Mouse (Mus musculus): ENCODE results near the gene Gba. TPM values are rescaled to one million over a fixed set of nuclear protein-coding genes. Genes with fewer than 3 reads are reported as not detected.
A peak's percentile ranks its signal among the peaks of the same experiment; 100 is the strongest.
"Not testable (repeated sequence)": the region's sequence is repeated elsewhere in the genome, so short reads cannot be mapped to it uniquely, and the experiment has no call there.

Gene Gba
- total and polyA plus RNA-seq, 3 experiments: 49.1 to 55.0 TPM; not detected in 1

DNA sequence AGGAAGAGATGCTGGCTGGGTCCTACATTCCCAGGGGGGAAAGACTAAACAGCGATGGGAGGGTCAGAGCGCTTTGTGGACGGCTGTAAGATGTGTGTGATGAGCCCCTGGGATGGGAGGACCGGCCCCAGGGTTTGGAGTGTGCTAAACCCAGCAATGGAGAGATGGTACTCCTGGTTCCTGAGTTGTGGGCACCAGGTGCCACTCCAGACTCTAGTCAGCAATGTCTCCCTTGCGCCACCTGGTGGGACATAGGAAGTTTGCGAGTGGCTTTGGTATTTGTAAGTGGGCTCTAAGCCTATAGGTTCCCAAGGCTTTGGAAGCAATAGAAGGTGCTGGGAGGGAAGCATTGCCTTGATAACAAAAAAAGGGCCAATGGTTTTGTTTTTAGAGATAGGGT lies 13.1 kb downstream of the Gba start (continued):
- TF ChIP-seq TCF12 (IDR thresholded peaks at IDR 0.05; ENCODE audit: low read depth, low read length): 0 out of 2 replicates have a peak, but pooled peaks have one; percentile 10

- H3K27ac ChIP-seq (ENCODE audit: control insufficient read depth, low read depth, low read length); H3K9ac ChIP-seq (ENCODE audit: control insufficient read depth, low read depth, low read length, poor library complexity, severe bottlenecking); H3K27me3 ChIP-seq (ENCODE audit: control insufficient read depth in 1 of 2, insufficient read depth in 2 of 2, low read length in 2 of 2); H3K9me3 ChIP-seq (replicated peaks; ENCODE audit: insufficient read depth, low read length); DNase-seq (ENCODE audit: low read depth, low spot score); H3K4me3 ChIP-seq (ENCODE audit: control insufficient read depth in 1 of 2, insufficient read depth in 1 of 2, low read depth in 2 of 2, low read length in 2 of 2): not testable (repeated sequence)
- Histone ChIP-seq H3K4me1 (ENCODE audit: control insufficient read depth in 1 of 2, insufficient read depth in 2 of 2, low read length in 2 of 2) (peaks cover 2 to 14% of the 10 kb centered on the region in 2 experiments; a peak in 3 of 4 replicates), H3K79me2 (ENCODE audit: control insufficient read depth, insufficient read depth, low read length, poor library complexity) (peaks cover 10% of the 10 kb centered on the region), H3K36me3 (ENCODE audit: control insufficient read depth in 1 of 2, insufficient read depth in 2 of 2, low read length in 2 of 2) (peaks cover 0 to 10% of the 10 kb centered on the region in 2 experiments; a peak in 2 of 4 replicates)
- peak; percentile 46; the same call in 1 of the 2 replicates for TF ChIP-seq ZNF384 (IDR thresholded peaks at IDR 0.05; ENCODE audit: low read depth, low read length)
Measured at GRCm38 (mm10) chr3:89216407-89216806, 13.7 kb downstream of the Gba start.

GRCm38 (mm10) chr3:89218271-89218670 lies 15.5 kb downstream of the Gba start:
- Histone ChIP-seq H3K36me3 (ENCODE audit: control insufficient read depth in 1 of 2, insufficient read depth in 2 of 2, low read length in 2 of 2) (peaks cover 0 to 5% of the 10 kb centered on the region in 2 experiments; a peak in 1 of 4 replicates), H3K4me3 (ENCODE audit: control insufficient read depth in 1 of 2, insufficient read depth in 1 of 2, low read depth in 2 of 2, low read length in 2 of 2) (no peak overlapping the region), H3K27ac (ENCODE audit: control insufficient read depth, low read depth, low read length) (no peak overlapping the region), H3K9me3 (replicated peaks; ENCODE audit: insufficient read depth, low read length) (no peaks in the 10 kb centered on the region), H3K79me2 (ENCODE audit: control insufficient read depth, insufficient read depth, low read length, poor library complexity) (peaks cover 4% of the 10 kb centered on the region), H3K27me3 (ENCODE audit: control insufficient read depth in 1 of 2, insufficient read depth in 2 of 2, low read length in 2 of 2) (no peaks in the 10 kb centered on the region), H3K4me1 (ENCODE audit: control insufficient read depth in 1 of 2, insufficient read depth in 2 of 2, low read length in 2 of 2) (peaks cover 2 to 8% of the 10 kb centered on the region in 2 experiments; a peak in 2 of 4 replicates), H3K9ac (ENCODE audit: control insufficient read depth, low read depth, low read length, poor library complexity, severe bottlenecking) (no peak overlapping the region)
- TF ChIP-seq ZKSCAN1 (IDR thresholded peaks at IDR 0.05; ENCODE audit: low read depth, low read length) (no peak), ZNF384 (IDR thresholded peaks at IDR 0.05; ENCODE audit: low read depth, low read length) (no peak), CTCF (IDR thresholded peaks at IDR 0.05 in 2 of 3, conservative IDR thresholded peaks at IDR 0.05 in 1 of 3; ENCODE audit: control insufficient read depth in 1 of 3, insufficient read depth in 1 of 3, low read depth in 2 of 3, low read length in 3 of 3, poor library complexity in 1 of 3, severe bottlenecking in 1 of 3) (no peak), TCF12 (IDR thresholded peaks at IDR 0.05; ENCODE audit: low read depth, low read length) (no peak), ETS1 (IDR thresholded peaks at IDR 0.05; ENCODE audit: low read depth, low read length) (no peak), EP300 (IDR thresholded peaks at IDR 0.05; ENCODE audit: low read depth in 1 of 2, low read length in 2 of 2) (no peak), UBTF (IDR thresholded peaks at IDR 0.05; ENCODE audit: borderline replicate concordance, insufficient read depth, low read depth, low read length) (no peak), NRF1 (IDR thresholded peaks at IDR 0.05; ENCODE audit: insufficient read depth, low read depth, low read length, poor library complexity, severe bottlenecking) (no peak), BHLHE40 (IDR thresholded peaks at IDR 0.05; ENCODE audit: borderline replicate concordance, low read depth, low read length) (no peak), RCOR1 (IDR thresholded peaks at IDR 0.05; ENCODE audit: low read depth, low read length) (no peak)
- DNase-seq (ENCODE audit: low read depth, low spot score): no peak

- no peak overlapping the region for H3K27ac ChIP-seq (ENCODE audit: control insufficient read depth, low read depth, low read length)
- peaks cover 2 to 8% of the 10 kb centered on the region in 2 experiments; a peak in 2 of 4 replicates for H3K4me1 ChIP-seq (ENCODE audit: control insufficient read depth in 1 of 2, insufficient read depth in 2 of 2, low read length in 2 of 2)
Measured at GRCm38 (mm10) chr3:89219546-89219945, 16.8 kb downstream of the Gba start.

More at GRCm38 (mm10) chr3:89219546-89219945, 16.8 kb downstream of the Gba start:
- Histone ChIP-seq H3K9ac (ENCODE audit: control insufficient read depth, low read depth, low read length, poor library complexity, severe bottlenecking) (no peak overlapping the region), H3K4me3 (ENCODE audit: control insufficient read depth in 1 of 2, insufficient read depth in 1 of 2, low read depth in 2 of 2, low read length in 2 of 2) (no peak overlapping the region), H3K79me2 (ENCODE audit: control insufficient read depth, insufficient read depth, low read length, poor library complexity) (no peaks in the 10 kb centered on the region), H3K9me3 (replicated peaks; ENCODE audit: insufficient read depth, low read length) (no peaks in the 10 kb centered on the region), H3K27me3 (ENCODE audit: control insufficient read depth in 1 of 2, insufficient read depth in 2 of 2, low read length in 2 of 2) (no peaks in the 10 kb centered on the region), H3K36me3 (ENCODE audit: control insufficient read depth in 1 of 2, insufficient read depth in 2 of 2, low read length in 2 of 2) (peaks cover 0 to 5% of the 10 kb centered on the region in 2 experiments; a peak in 1 of 4 replicates)
- no peak for TF ChIP-seq BHLHE40 (IDR thresholded peaks at IDR 0.05; ENCODE audit: borderline replicate concordance, low read depth, low read length)
- TF ChIP-seq RAD21 (IDR thresholded peaks at IDR 0.05; ENCODE audit: low read depth, low read length): no peak
- no peak for DNase-seq (ENCODE audit: low read depth, low spot score)
